Mouse (Mus musculus) cerebellum, adult 2 months (tissue): ENCODE measurements around the gene Slc24a3. TPM values are rescaled to one million over a fixed set of nuclear protein-coding genes. Genes with fewer than 3 reads are reported as not detected.

Experiments used
- DNase-seq, 2 experiments: peaks; one replicate each; pipeline ENCODE4 v3.0.0; 2021
- H3K27ac ChIP-seq: fragments of 200-500 bp; 2 replicates; pipeline ENCODE4 v1.5.1; 2012; ENCODE audit warnings: low read length, control low read depth, inconsistent platforms; ENCODE audit not compliant: insufficient read depth
- H3K27me3 ChIP-seq: fragments of 200-500 bp; 2 replicates; pipeline ENCODE4 v1.6.1; 2012; ENCODE audit warnings: inconsistent platforms, mild to moderate bottlenecking, low read length, moderate library complexity; ENCODE audit not compliant: control insufficient read depth, insufficient read depth
- H3K4me1 ChIP-seq: fragments of 200-500 bp; 2 replicates; pipeline ENCODE4 v1.6.1; 2011; ENCODE audit warnings: low read length; ENCODE audit not compliant: control insufficient read depth, insufficient read depth
- H3K4me3 ChIP-seq: fragments of 200-500 bp; replicated peaks from 2 replicates; pipeline ENCODE3; 2011; ENCODE audit warnings: mild to moderate bottlenecking, low read depth, low read length, control low read depth; ENCODE audit not compliant: insufficient read depth
- CTCF ChIP-seq: fragments of 200-500 bp; IDR thresholded peaks from 2 replicates; pipeline ENCODE4 v1.5.1; 2011; ENCODE audit warnings: low read depth, mild to moderate bottlenecking, control low read depth, low read length, moderate library complexity, borderline replicate concordance; ENCODE audit not compliant: insufficient read depth
- POLR2A ChIP-seq: fragments of 200-500 bp; IDR thresholded peaks from 2 replicates; pipeline ENCODE4 v1.6.1; 2011; ENCODE audit warnings: low read length, control low read depth, borderline replicate concordance; ENCODE audit not compliant: insufficient read depth
- WGBS: fragments of 180-500 bp; shearing (Covaris S2); methylation state at CpG from one replicate; pipeline ENCODE4 v1.1.7; 2018; 5-methylcytosine and 5-hydroxymethylcytosine counted together
- polyA plus RNA-seq: library from polyadenylated mRNA; depleted of rRNA; stranded (reverse); fragments of >200 nt; gene quantifications from 2 replicates; pipeline ENCODE4 v1.2.3, GENCODE M21; 2012

Slc24a3 gene
- polyA plus RNA-seq, 1 experiment: 56.9 TPM

GRCm38 (mm10) chr2:145353801-145354200 is 186.2 kb downstream of the Slc24a3 start:
- peak in 1 of 2 experiments; percentile 48 for DNase-seq
- TF ChIP-seq CTCF: no peak
- TF ChIP-seq POLR2A: no peak
- peaks cover 2% of the 10 kb centered on the region; the same call in 1 of the 2 replicates for H3K4me1 ChIP-seq
- no peak overlapping the region for H3K4me3 ChIP-seq
- H3K27me3 ChIP-seq: no peaks in the 10 kb centered on the region; the same call in 1 of the 2 replicates
- WGBS: 91% methylated on average over 1 of the region's 1 CpGs
- H3K27ac ChIP-seq: no peak overlapping the region

- no peak overlapping the region for H3K4me3 ChIP-seq
- DNase-seq: peak; percentile 67 to 80
- TF ChIP-seq POLR2A: no peak
- no peak overlapping the region for H3K27ac ChIP-seq
- no peaks in the 10 kb centered on the region for H3K27me3 ChIP-seq
- WGBS: 28% methylated on average over 6 of the region's 6 CpGs
- H3K4me1 ChIP-seq: peaks cover 5% of the 10 kb centered on the region; the same call in 1 of the 2 replicates
Observed at GRCm38 (mm10) chr2:145358236-145358942, 190.8 kb downstream of the Slc24a3 start.

- no peaks in the 10 kb centered on the region for H3K27me3 ChIP-seq
- 13% methylated on average over 2 of the region's 2 CpGs for WGBS
- peak; percentile 46 to 50 for DNase-seq
- H3K4me1 ChIP-seq: peaks cover 4% of the 10 kb centered on the region
- TF ChIP-seq CTCF (no peak), POLR2A (no peak)
- H3K4me3 ChIP-seq: no peak overlapping the region
- H3K27ac ChIP-seq: no peak overlapping the region
Observed at GRCm38 (mm10) chr2:145363604-145364003, 196.1 kb downstream of the Slc24a3 start.

- peak; percentile 57 to 79 for DNase-seq
- Histone ChIP-seq H3K27ac (no peak overlapping the region), H3K4me1 (peaks cover 3% of the 10 kb centered on the region), H3K4me3 (no peak overlapping the region), H3K27me3 (no peaks in the 10 kb centered on the region)
- WGBS: 18% methylated on average over 2 of the region's 2 CpGs
- TF ChIP-seq CTCF: no peak
- no peak for TF ChIP-seq POLR2A
Observed at GRCm38 (mm10) chr2:145368701-145369100, 201.1 kb downstream of the Slc24a3 start.

DNA sequence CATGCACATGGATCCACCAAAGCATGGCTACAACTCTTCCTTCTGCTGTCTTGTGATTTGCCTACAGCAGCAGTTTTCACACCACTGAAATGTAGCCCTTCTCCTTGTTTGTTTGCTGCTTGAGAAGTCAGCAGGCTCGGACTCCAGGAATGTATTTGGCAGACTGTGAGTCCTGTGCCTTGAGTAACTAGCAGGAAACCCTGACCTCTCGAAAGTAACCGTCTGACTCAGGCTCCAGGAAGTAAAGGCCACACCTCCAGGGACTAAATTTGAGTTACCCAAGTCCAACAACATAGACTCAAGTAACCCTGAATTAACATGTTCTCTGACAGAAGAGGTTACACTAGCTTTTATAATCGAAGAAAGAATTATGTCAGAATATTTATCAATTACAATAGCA is 203.2 kb downstream of the Slc24a3 start:
- no peak for DNase-seq
- TF ChIP-seq POLR2A (no peak), CTCF (no peak)
- Histone ChIP-seq H3K4me3 (no peak overlapping the region), H3K27ac (no peak overlapping the region), H3K4me1 (peaks cover 3% of the 10 kb centered on the region), H3K27me3 (no peaks in the 10 kb centered on the region)
- 81% methylated on average over 4 of the region's 4 CpGs for WGBS

- Histone ChIP-seq H3K4me1 (peaks cover under 1% of the 10 kb centered on the region; the same call in 1 of the 2 replicates), H3K4me3 (no peak overlapping the region), H3K27me3 (no peaks in the 10 kb centered on the region), H3K27ac (no peak overlapping the region)
- TF ChIP-seq CTCF (no peak), POLR2A (no peak)
- WGBS: 82% methylated on average over 5 of the region's 5 CpGs
- no peak for DNase-seq
Observed at GRCm38 (mm10) chr2:145373803-145374202, 206.2 kb downstream of the Slc24a3 start.

- 19% methylated on average over 13 of the region's 13 CpGs for WGBS
Observed at GRCm38 (mm10) chr2:145382908-145383770, 215.6 kb downstream of the Slc24a3 start.

DNA sequence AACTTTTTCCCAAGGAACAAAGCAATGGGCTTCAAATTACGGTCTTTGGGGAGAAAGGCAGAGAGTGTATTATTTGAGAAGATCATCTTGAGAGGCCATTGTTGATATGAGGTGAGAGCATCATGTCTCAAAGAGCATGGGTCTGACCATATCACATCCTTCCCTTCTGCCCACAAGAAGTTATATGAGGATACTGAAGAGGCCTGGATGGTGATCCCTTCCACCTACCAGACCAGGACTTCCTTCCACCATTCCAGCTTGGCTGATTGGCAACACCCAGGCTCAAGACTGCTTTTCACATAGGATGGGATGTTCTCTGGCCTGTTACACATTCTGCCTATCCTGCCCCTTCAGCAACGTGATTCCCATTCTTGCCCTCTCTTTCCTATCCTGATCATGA is 216.7 kb downstream of the Slc24a3 start:
- TF ChIP-seq CTCF: no peak
- no peak for TF ChIP-seq POLR2A
- WGBS: 98% methylated on average over 2 of the region's 2 CpGs
- no peak overlapping the region for H3K27ac ChIP-seq
- no peak for DNase-seq
- H3K27me3 ChIP-seq: no peaks in the 10 kb centered on the region; the same call in 1 of the 2 replicates
- peaks cover 4% of the 10 kb centered on the region; the same call in 1 of the 2 replicates for H3K4me1 ChIP-seq
- no peak overlapping the region for H3K4me3 ChIP-seq

More at GRCm38 (mm10) chr2:145382908-145383770, 215.6 kb downstream of the Slc24a3 start:
- Histone ChIP-seq H3K4me3 (no peak overlapping the region), H3K27ac (no peak overlapping the region), H3K4me1 (peaks cover 4% of the 10 kb centered on the region; the same call in 1 of the 2 replicates), H3K27me3 (no peaks in the 10 kb centered on the region; the same call in 1 of the 2 replicates)
- DNase-seq: peak; percentile 81 to 89
- TF ChIP-seq CTCF: no peak
- no peak for TF ChIP-seq POLR2A
